Mouse (Mus musculus): ENCODE data around the gene Klrb1f.
A peak's percentile ranks its signal among the peaks of the same experiment; 100 is the strongest.
"Not testable (repeated sequence)": the region's sequence is repeated elsewhere in the genome, so short reads cannot be mapped to it uniquely, and the experiment has no call there.

Gene Klrb1f

GRCm38 (mm10) chr6:129048857-129049473 is 3.3 kb downstream of the Klrb1f start:
- DNase-seq: peak; percentile 10

GRCm38 (mm10) chr6:129049596-129050251 is 4.0 kb downstream of the Klrb1f start:
- no peak for DNase-seq

GRCm38 (mm10) chr6:129051086-129051485 is 5.4 kb downstream of the Klrb1f start:
- no peak for DNase-seq

GRCm38 (mm10) chr6:129051731-129052130 is 6.0 kb downstream of the Klrb1f start:
- no peak for DNase-seq

GRCm38 (mm10) chr6:129056237-129056636 is 10.5 kb downstream of the Klrb1f start:
- no peak for DNase-seq

- no peak for DNase-seq
These were observed 12.3 kb downstream of the Klrb1f start for GRCm38 (mm10) chr6:129058013-129058412.

GRCm38 (mm10) chr6:129065407-129065806 is 19.7 kb downstream of the Klrb1f start:
- DNase-seq: no peak

GRCm38 (mm10) chr6:129065857-129066256 is 20.2 kb downstream of the Klrb1f start:
- DNase-seq: no peak

GRCm38 (mm10) chr6:129066530-129066929 is 20.8 kb downstream of the Klrb1f start:
- DNase-seq: no peak

- no peak for DNase-seq
These were observed 21.3 kb downstream of the Klrb1f start for GRCm38 (mm10) chr6:129066986-129067385.

GRCm38 (mm10) chr6:129085098-129085497 is 39.4 kb downstream of the Klrb1f start:
- DNase-seq: no peak

GRCm38 (mm10) chr6:129086031-129086430 is 40.3 kb downstream of the Klrb1f start:
- not testable (repeated sequence) for DNase-seq

- no peak for DNase-seq
These were observed 42.5 kb downstream of the Klrb1f start for GRCm38 (mm10) chr6:129088161-129088560.

- not testable (repeated sequence) for DNase-seq
These were observed 42.9 kb downstream of the Klrb1f start for GRCm38 (mm10) chr6:129088596-129088995.

GRCm38 (mm10) chr6:129095166-129095565 is 49.5 kb downstream of the Klrb1f start:
- DNase-seq: no peak

- DNase-seq: no peak
These were observed 52.2 kb downstream of the Klrb1f start for GRCm38 (mm10) chr6:129097929-129098328.

GRCm38 (mm10) chr6:129100794-129101193 is 55.1 kb downstream of the Klrb1f start, which contains the start of gene Clec2e:
Gene Clec2e, minus strand, starts transcription at chr6:129100913.
- DNase-seq: not testable (repeated sequence)

GRCm38 (mm10) chr6:129101604-129102003 is 55.9 kb downstream of the Klrb1f start:
- DNase-seq: no peak

GRCm38 (mm10) chr6:129102858-129103555 is 57.3 kb downstream of the Klrb1f start:
- no peak for DNase-seq
